Mouse (Mus musculus): ENCODE measurements around the gene Fam131b.
A peak's percentile ranks its signal among the peaks of the same experiment; 100 is the strongest.

Fam131b gene

DNA sequence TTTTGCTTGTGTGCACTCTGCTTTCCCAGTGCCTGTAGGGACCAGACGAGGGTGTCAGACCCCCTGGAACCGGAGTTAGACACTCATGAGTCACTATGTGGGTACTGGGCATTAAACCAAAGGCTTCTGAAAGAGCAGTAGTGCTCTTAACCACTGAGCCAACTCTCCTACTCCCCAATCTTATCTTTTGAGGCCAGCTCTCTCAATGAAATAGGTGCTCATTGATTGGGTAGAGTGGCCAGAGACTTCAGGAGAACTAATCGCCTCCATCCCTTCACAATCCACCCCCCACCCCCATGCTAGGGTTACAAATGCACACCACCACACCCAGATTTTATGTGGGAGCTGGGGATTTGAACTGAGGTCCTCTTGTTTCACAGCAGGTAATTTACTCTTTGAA, 4.3 kb upstream of the Fam131b start:
- DNase-seq (ENCODE audit: inconsistent ontology term), result no peak

DNA sequence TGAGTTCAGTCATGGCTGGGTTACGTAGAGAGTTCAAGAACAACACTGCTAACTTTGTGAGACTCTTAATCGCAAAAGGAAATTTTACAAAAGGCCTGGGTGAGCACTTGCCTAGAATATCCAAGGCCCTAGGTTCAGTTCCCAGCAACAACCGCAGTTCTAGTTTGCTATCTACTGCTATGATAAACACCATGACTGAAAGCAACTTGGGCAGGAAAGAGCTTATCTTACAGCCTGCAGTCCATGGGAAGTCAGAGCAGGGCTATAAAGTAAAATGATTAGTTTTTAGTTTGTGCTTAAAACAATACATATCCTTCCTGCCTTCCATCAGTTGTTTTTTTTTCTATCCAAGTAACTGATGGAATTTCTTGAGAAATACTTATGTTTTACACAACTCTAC, 2.1 kb upstream of the Fam131b start:
- no peak for DNase-seq (ENCODE audit: inconsistent ontology term)

DNA sequence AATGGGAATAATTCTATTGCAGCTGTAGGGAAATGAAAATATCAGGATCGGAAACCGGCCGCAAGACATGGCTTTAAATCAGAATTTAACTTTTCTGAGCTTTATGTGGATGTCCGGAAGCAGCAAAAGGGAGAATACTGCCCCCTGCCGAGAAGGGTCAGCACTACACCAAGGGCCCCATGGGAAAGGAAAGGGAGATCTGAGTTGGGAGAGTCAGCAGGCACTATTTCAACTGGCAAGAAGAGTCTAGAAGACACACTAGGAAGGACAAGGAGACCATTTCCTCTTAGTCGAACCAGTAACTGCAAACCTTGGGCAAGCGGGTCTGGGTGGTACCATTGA, 796 bp upstream of the Fam131b start:
- DNase-seq (ENCODE audit: inconsistent ontology term), result peak; percentile 74

DNA sequence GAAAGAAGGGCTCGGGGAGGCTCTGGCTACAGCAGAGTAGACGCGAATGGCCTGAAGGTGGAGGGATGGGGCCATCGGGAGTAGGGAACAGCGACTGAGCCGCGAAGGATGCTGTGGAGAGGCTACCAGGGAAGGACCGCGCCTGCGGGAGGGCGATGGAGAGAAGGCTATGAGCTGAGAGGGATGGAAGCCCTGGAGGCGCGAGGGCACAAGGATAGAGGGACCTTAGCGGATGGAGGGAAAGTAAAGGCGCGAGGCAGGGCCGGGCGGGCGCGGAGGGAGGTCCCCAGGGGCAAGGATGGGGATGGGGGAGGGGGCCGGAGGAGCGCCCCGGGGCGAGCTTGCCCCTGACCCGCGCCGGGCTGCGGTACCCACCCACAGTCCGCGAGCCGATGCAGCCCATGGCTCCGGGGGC, 369 bp downstream of the Fam131b start:
- DNase-seq (ENCODE audit: inconsistent ontology term), result peak; percentile 31

DNA sequence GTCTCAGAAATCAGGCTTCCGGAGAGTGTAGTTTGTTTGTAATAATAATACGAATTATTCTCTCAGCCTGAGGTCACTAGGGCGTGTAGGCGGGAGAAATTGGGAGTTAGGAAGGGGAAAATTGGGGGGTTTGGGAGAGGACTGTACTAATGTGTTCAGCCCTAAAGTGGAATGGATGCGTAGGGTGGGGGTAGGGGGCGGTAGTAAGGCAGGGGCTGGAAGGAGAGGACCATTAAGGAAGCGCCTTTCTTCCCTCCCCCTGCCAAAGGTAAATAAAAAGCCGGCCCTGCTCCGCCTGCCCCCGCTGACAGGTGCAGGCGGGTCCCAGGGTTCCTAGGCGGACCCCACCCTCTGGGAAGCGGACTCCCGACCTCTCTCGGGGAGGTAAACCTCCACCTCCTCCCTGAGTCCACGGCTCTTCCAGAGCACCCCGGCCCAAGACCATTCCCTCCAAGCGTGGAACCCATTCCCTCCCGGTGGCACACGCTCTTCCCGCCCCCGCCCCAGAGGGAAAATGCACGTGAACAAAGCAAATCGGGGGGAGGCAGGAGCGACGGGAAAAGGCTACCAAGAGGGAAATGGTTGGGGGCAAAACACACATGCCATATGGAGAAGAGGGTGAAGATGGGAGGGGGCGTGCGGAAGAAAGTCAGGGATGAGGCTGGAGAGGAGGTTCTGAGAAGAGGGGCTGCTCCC, 924 bp downstream of the Fam131b start:
- no peak for DNase-seq (ENCODE audit: inconsistent ontology term)

DNA sequence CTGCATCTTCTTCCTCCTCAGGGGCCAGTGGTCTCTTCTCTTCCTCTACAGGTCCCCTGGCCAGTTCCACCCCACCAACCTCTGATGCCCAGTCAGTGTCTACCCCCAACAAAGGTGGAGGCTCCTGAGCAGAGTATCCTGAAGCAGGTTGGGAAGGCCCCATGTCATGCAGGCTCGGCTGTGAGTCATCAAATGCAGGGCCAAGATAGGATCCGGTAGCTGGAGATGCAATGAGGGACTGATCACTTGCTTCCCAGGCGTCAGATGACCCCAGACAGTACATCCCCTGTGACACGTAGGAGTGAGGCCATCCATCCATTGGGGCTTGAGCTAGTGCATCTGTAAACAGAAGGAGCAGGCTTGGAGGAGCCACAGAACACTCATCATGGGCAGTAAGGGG, 6.2 kb downstream of the Fam131b start:
- no peak for DNase-seq (ENCODE audit: inconsistent ontology term)

DNA sequence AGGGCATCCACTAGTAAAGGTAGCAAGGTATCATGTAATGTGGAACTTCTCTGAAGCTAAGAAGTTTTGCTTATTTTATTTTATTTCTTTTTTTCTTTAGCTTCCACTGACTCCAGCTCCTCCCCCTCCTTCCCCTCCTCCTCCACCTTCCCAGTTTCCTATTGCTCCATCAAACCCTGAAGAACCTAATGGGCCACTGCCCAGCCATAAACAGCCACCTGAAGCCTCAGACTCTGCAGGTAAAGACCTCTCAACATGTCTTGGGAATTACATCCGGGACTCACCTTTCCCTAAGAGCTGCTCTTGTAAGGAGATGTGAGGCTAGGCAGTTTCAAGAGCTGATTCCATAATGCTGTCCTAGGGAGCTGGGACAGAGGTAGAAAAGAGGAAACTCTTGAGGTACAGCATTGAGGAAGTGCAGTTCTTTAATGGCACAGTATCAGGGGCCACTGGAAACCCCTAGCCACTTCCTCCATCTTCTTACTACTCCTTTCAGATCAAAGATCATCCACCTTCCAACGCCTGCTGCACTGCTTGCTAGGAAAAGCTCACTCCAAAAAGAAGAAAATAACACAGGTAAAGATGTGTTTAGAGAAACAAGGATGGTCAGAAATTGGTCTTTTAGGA, 13.9 kb downstream of the Fam131b start:
- no peak for DNase-seq (ENCODE audit: inconsistent ontology term)

DNA sequence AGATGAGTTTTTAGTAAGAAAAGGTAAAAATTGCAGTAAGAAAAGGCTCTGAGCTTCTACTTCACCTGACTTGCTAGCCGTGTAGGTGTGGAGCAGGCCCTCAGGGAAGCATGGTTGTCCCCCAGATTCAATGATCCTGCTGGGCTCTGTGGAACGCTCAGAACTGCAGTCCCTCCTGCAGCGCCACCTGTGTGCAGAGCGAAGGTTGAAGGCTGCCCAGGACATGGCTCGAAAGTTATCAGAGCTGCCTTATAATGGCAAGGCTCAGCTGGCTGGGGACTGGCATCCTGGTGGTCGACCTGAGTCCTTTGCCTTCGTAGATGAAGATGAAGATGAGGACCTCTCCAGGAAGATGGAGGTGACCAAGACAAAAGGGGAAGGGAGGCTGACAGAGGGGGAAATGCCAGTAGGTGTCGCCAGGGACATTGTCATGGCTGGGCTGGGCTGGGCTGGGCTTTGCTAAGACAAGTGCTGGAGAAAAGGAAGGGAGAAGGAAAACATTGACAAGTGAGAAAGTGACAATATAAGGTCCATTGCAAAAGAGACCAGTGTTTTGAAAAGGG, 14.5 kb downstream of the Fam131b start:
- no peak for DNase-seq (ENCODE audit: inconsistent ontology term)

DNA sequence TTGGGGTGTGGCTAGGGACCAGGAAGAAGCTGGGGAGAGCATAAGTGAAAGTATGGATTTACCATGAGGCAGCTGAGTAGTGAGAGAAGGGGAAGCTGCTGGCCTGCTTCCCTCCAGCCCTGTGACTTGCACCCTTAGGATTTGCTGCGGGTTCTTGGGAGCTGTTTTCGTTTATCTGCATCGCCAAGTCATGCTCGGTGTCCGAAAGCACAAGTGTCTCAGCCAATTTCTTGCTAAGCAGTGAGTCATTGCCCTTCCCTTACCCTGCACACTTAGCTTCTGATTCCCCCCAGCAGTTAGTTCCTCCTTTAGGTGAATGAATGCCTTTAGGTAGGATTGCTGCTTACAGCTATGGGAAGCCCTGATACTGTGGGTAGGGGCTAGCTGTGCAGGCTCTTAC, 25.1 kb downstream of the Fam131b start:
- DNase-seq (ENCODE audit: inconsistent ontology term), result no peak

DNA sequence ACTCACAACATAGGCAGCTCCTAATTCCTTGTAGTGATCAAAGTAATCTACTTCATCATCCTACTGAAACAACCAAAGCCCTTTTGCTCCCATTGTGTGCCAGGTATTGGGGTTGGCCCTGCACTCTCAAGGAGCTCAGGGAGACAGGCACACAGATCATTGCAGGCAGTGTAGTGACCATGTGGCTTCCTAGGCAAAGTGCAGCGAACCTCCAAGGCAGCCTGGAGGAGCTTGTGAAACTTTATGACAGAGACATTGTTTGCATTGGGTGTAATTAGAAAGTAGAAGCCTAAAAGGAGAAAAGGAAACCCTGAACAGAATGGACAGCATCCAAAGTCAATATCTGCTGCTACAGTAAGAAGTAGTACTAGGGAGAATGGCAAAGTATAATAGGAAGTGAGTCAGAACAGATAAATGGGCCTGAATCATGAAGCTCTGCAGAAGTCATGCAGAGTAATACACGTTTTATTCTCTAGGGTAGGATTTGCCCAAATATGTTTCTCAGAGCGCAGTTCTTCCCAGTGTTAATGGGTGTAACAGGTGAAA, 28.8 kb downstream of the Fam131b start:
- DNase-seq (ENCODE audit: inconsistent ontology term), result peak; percentile 37

DNA sequence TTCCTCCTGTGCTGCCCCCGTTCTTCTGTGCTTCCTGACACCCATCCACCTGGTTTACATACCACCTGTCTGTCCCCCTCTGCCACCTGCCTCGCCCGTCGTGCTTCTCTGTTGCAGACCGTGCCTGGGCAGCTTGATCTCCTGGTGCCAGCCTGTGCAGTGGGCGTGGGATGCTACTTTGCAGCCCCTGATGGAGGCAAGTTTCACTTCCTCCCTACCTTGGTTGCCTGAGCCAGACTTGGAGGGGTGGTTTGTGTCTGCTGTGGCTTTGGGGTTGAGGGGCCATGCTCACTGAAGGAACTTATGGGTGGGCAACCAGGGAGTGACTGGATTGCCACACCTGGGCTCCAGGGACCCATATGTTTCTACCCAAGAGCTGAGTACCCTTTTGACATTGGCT, 31.1 kb downstream of the Fam131b start:
- DNase-seq (ENCODE audit: inconsistent ontology term), result no peak

DNA sequence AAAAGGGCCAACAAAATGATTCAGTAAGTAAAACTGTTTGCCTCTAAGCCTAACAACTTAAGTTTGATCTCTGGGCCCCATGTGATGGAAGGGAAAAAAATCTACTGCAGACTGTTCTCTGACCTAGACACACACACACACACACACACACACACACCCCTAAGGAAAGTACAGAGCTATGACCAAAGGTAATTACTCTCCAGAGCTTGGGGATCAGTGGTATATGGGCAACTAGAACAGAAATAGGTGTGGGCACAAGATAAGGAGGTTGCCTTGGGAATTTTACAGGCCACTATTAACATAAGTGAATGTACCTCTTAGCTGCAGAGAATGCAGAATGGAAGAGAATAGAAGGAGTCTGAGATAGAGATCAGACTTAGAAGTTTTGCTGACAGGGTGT, 36.9 kb downstream of the Fam131b start:
- DNase-seq (ENCODE audit: inconsistent ontology term), result no peak

DNA sequence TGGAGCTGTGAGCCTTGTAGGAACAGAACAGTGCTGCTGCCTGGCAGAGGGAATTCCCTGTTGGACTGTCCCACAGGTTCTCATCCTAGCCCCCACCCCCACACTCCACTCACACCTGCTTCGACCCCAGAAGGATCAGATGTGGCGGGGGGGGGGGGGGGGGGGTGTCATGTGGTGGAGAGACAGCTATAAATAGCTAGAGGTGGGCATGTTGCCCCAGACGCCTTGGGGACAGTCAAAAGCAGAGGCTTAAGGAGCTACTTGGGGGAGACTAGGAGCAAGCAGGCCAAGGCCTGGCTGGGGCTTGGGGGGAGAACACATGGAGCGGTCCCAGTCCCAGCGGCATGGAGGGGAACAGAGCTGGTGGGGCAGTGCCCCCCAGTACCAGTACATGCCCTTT, 38.0 kb downstream of the Fam131b start, which contains the start of gene Clcn1:
Clcn1 (plus strand) TSS at position 238 of the 400 bp plus-strand sequence.
- DNase-seq (ENCODE audit: inconsistent ontology term), result no peak

DNA sequence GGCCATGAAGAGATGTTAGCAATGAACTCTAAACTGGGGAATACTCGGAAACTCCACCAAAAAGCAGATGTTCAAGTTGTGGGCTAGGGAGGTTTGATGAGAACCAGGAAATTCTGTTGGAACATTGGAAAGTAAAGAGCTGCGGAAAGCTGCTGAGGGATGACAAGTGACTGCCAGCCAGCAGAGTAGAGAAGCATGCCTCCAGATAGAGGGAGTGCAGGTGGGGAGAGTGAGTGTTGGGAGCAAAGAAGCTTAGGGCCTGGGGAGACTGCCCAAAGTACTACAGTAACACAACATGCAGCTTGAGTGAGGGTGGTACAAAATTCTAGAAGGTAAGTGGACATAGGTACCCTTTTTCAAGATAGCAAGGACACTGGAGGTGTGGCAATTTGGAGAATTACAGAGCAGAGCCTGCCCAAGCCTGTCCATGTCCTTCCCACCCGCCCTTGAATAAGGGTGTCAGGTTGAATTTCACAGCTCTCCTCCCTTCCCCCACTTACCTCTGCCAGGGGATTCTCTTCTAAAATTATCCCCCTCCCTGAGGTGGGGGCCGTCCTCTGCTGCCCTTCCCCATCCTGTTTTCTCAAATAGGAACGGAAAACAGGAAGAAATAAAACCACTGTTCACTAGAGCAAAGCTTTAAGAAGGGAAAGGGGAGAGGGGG, 41.4 kb downstream of the Fam131b start:
- no peak for DNase-seq (ENCODE audit: inconsistent ontology term)

DNA sequence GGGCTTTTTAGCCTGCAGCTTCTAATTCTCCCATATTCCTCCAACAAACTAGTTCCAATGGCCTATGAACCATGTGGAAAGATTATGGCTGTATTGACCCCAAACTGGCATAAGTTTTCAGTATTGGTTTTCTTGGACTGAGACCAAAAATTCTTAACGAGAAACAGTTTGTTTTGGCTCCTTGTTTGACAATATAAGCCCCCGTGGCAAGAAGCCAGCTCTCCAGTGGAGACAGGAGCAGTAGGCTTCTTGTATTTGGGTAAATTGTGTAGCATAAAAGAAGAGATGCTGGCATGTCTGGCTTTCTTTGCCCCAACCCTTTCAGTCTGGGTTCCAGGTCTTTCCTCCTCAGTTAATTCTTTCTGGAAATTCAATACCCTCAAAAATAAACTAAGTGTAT, 48.3 kb downstream of the Fam131b start:
- DNase-seq (ENCODE audit: inconsistent ontology term), result no peak

DNA sequence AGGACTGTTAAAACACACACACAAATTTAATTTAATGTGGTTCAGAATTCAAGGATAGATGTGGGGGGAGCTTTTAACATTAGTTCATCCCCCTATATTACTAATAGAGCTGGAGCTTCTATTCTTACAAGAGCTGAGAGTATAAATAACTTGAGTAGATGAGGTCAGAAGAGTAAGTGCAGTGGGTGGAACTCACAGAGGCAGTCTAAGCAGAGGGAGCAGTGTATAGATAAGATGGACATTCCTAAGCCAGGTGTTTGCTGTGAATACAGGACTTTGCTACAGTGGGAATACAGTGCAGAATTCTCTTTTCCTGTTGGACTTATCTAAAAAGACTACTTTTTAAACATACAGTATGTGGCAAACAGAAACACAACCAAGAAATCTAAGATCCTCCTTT, 53.6 kb downstream of the Fam131b start:
- no peak for DNase-seq (ENCODE audit: inconsistent ontology term)

DNA sequence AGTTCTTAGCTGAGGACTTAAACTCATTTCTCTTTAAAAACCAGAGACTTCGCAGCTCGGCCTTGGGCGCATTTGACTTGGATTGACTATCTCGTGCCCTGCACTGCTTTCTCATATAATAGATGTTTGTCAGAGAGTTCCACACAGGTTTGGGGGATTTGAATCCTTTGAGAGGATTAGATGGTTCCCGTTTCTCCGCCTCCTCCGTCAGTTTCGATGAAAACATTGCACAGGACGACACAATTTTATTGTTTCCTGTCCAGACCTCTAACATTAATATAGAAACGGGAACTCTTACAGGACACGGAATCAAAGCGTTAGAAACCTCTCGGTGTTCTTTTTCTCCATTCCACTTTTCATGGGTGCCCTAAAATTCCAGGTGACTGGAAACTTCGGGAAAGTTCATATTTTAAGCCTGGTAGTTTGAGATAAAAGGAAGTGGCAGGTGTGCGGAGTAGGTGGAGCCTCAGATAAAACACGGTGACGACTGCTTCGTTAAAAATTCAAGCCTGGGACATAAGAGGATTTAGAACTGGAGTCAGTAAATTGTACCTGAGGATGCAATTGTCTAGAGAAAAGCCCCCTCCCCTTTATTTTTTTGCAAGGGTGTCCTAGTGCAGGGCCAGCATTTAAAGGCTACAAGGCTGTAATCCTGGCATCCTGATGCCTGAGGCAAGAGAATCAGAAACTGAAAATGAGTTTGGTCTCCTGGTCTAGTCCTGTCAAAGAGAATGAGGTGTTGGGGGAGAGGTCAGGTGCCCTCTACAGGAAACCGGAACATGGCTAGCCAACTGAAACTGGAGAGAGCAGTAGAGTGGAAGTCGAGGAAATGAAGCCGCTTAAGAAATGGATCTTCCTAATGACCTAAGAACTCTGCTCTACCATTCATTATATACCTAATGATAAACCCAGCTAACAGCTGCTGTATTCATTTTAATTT, 58.8 kb downstream of the Fam131b start:
- DNase-seq (ENCODE audit: inconsistent ontology term), result peak; percentile 24
